Mouse (Mus musculus): ENCODE measurements at regions not wholly inside any gene's neighbourhood (a gene's known extent, or its start where the extent isn't known, plus 50 kb on each side); places are given as distances from the start of the nearest gene placed in this dataset.

GRCm38 (mm10) chr3:66690906-66691522 lies 290.2 kb upstream of the Rsrc1 start:
- dilution Hi-C loops (cut with MboI; ENCODE audit: extremely low pct_ligation_motif_present, extremely low pct_unique_long_range_greater_than_20kb, low sequenced_read_pairs): no loop called here
- no peak overlapping the region for H3K4me2 ChIP-seq (ENCODE audit: insufficient read depth, low read depth, poor library complexity, severe bottlenecking)
- no peaks in the 10 kb centered on the region for H3K9me3 ChIP-seq (replicated peaks; ENCODE audit: low read length)
- no peak overlapping the region for H3K27ac ChIP-seq (ENCODE audit: insufficient read depth, low read depth)
- H3K9ac ChIP-seq (ENCODE audit: insufficient read depth, low read depth): no peak overlapping the region
- DNase-seq (ENCODE audit: extremely low read depth): peak; percentile 18
- H3K4me1 ChIP-seq (ENCODE audit: control insufficient read depth in 1 of 2, insufficient read depth in 2 of 2): peaks cover 0 to 8% of the 10 kb centered on the region in 2 experiments; a peak in 1 of 4 replicates
- TF ChIP-seq USF2 (conservative IDR thresholded peaks at IDR 0.05; ENCODE audit: low read depth, low read length): no peak
- TF ChIP-seq SIN3A (IDR thresholded peaks at IDR 0.05; ENCODE audit: low read length): no peak
- TF ChIP-seq CHD2 (IDR thresholded peaks at IDR 0.05; ENCODE audit: low read length): no peak
- TF ChIP-seq JUND (conservative IDR thresholded peaks at IDR 0.05; ENCODE audit: low read depth, low read length): no peak
- no peak for TF ChIP-seq SMC3 (IDR thresholded peaks at IDR 0.05; ENCODE audit: low read depth, low read length)
- no peak for TF ChIP-seq NELFE (IDR thresholded peaks at IDR 0.05; ENCODE audit: low read depth, low read length)
- no peak for TF ChIP-seq TBP (conservative IDR thresholded peaks at IDR 0.05; ENCODE audit: low read depth, low read length)
- no peak for TF ChIP-seq TCF12 (IDR thresholded peaks at IDR 0.05; ENCODE audit: low read depth, low read length)
- no peak for TF ChIP-seq NRF1 (IDR thresholded peaks at IDR 0.05; ENCODE audit: low read depth, low read length)
- no peak for TF ChIP-seq ELF1 (IDR thresholded peaks at IDR 0.05; ENCODE audit: low read depth, low read length)
- no peak for TF ChIP-seq BHLHE40 (IDR thresholded peaks at IDR 0.05; ENCODE audit: low read depth, low read length)
- no peaks in the 10 kb centered on the region for H3K27me3 ChIP-seq (replicated peaks)
- H3K36me3 ChIP-seq (replicated peaks in 1 of 2; ENCODE audit: control insufficient read depth in 1 of 2, insufficient read depth in 1 of 2, low read length in 1 of 2): no peaks in the 10 kb centered on the region
- no peak overlapping the region for H3K4me3 ChIP-seq (replicated peaks in 1 of 3; ENCODE audit: low read depth in 2 of 3, low read length in 2 of 3, poor library complexity in 1 of 3)
- in situ Hi-C loops (cut with MboI; ENCODE audit: low pct_ligation_motif_present, low pct_unique_long_range_greater_than_20kb, low sequenced_read_pairs): no loop called here
- H3K79me2 ChIP-seq (replicated peaks; ENCODE audit: control insufficient read depth, extremely low read depth, insufficient read depth, poor library complexity, severe bottlenecking): no peaks in the 10 kb centered on the region

DNA sequence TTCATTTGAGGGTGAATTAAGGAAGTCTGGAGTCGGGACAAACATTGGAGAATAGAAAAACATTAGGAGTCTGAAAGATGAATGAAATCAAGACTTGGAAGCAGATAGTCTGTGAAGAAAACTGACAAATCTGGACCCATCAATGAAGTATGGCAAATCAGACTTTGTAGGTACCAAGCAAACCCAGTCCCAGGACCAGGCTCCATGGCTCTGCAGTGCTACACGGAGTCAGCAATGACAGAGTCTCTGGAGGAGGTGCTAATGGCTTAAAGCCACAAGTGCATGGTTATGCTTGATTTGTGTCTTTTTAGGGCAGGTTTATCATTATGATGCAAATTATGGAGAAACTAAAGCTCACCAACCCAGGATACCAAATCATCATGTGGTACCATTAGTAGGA lies 286.1 kb upstream of the Rsrc1 start:
- H3K27me3 ChIP-seq (replicated peaks): no peaks in the 10 kb centered on the region
- in situ Hi-C loops (cut with MboI; ENCODE audit: low pct_ligation_motif_present, low pct_unique_long_range_greater_than_20kb, low sequenced_read_pairs) (no loop called here), dilution Hi-C loops (cut with MboI; ENCODE audit: extremely low pct_ligation_motif_present, extremely low pct_unique_long_range_greater_than_20kb, low sequenced_read_pairs) (no loop called here)
- H3K4me2 ChIP-seq (ENCODE audit: insufficient read depth, low read depth, poor library complexity, severe bottlenecking): no peak overlapping the region
- no peak overlapping the region for H3K27ac ChIP-seq (ENCODE audit: insufficient read depth, low read depth)
- DNase-seq (ENCODE audit: extremely low read depth): no peak
- H3K79me2 ChIP-seq (replicated peaks; ENCODE audit: control insufficient read depth, extremely low read depth, insufficient read depth, poor library complexity, severe bottlenecking): no peaks in the 10 kb centered on the region
- H3K4me3 ChIP-seq (replicated peaks in 1 of 3; ENCODE audit: low read depth in 2 of 3, low read length in 2 of 3, poor library complexity in 1 of 3): no peak overlapping the region
- H3K9me3 ChIP-seq (replicated peaks; ENCODE audit: low read length): no peaks in the 10 kb centered on the region
- TF ChIP-seq TCF12 (IDR thresholded peaks at IDR 0.05; ENCODE audit: low read depth, low read length): no peak
- no peak for TF ChIP-seq BHLHE40 (IDR thresholded peaks at IDR 0.05; ENCODE audit: low read depth, low read length)
- TF ChIP-seq GABPA (IDR thresholded peaks at IDR 0.05; ENCODE audit: insufficient replicate concordance, low read depth, low read length): no peak
- no peak overlapping the region for H3K9ac ChIP-seq (ENCODE audit: insufficient read depth, low read depth)
- no peaks in the 10 kb centered on the region for H3K36me3 ChIP-seq (replicated peaks in 1 of 2; ENCODE audit: control insufficient read depth in 1 of 2, insufficient read depth in 1 of 2, low read length in 1 of 2)
- peaks cover 0 to 5% of the 10 kb centered on the region in 2 experiments; a peak in 1 of 4 replicates for H3K4me1 ChIP-seq (ENCODE audit: control insufficient read depth in 1 of 2, insufficient read depth in 2 of 2)

GRCm38 (mm10) chr3:66695661-66696253 lies 285.4 kb upstream of the Rsrc1 start:
- Histone ChIP-seq H3K4me1 (ENCODE audit: control insufficient read depth in 1 of 2, insufficient read depth in 2 of 2) (peaks cover 0 to 4% of the 10 kb centered on the region in 2 experiments; a peak in 1 of 4 replicates), H3K79me2 (replicated peaks; ENCODE audit: control insufficient read depth, extremely low read depth, insufficient read depth, poor library complexity, severe bottlenecking) (no peaks in the 10 kb centered on the region), H3K4me2 (ENCODE audit: insufficient read depth, low read depth, poor library complexity, severe bottlenecking) (no peak overlapping the region), H3K27ac (ENCODE audit: insufficient read depth, low read depth) (no peak overlapping the region), H3K4me3 (replicated peaks in 1 of 3; ENCODE audit: low read depth in 2 of 3, low read length in 2 of 3, poor library complexity in 1 of 3) (no peak overlapping the region), H3K36me3 (replicated peaks in 1 of 2; ENCODE audit: control insufficient read depth in 1 of 2, insufficient read depth in 1 of 2, low read length in 1 of 2) (no peaks in the 10 kb centered on the region), H3K9ac (ENCODE audit: insufficient read depth, low read depth) (no peak overlapping the region), H3K9me3 (replicated peaks; ENCODE audit: low read length) (no peaks in the 10 kb centered on the region), H3K27me3 (replicated peaks) (no peaks in the 10 kb centered on the region)
- dilution Hi-C loops (cut with MboI; ENCODE audit: extremely low pct_ligation_motif_present, extremely low pct_unique_long_range_greater_than_20kb, low sequenced_read_pairs) (no loop called here), in situ Hi-C loops (cut with MboI; ENCODE audit: low pct_ligation_motif_present, low pct_unique_long_range_greater_than_20kb, low sequenced_read_pairs) (no loop called here)
- no peak for DNase-seq (ENCODE audit: extremely low read depth)
- TF ChIP-seq E2F4 (IDR thresholded peaks at IDR 0.05; ENCODE audit: insufficient replicate concordance, low read depth, low read length) (no peak), GABPA (IDR thresholded peaks at IDR 0.05; ENCODE audit: insufficient replicate concordance, low read depth, low read length) (no peak), MAX (IDR thresholded peaks at IDR 0.05; ENCODE audit: low read length) (no peak), TBP (conservative IDR thresholded peaks at IDR 0.05; ENCODE audit: low read depth, low read length) (no peak), CHD1 (IDR thresholded peaks at IDR 0.05; ENCODE audit: low read depth, low read length) (no peak), RCOR1 (conservative IDR thresholded peaks at IDR 0.05; ENCODE audit: low read depth, low read length) (no peak), JUN (IDR thresholded peaks at IDR 0.05; ENCODE audit: insufficient read depth, low read depth, low read length) (no peak), SIN3A (IDR thresholded peaks at IDR 0.05; ENCODE audit: low read length) (no peak), USF1 (IDR thresholded peaks at IDR 0.05; ENCODE audit: low read depth, low read length) (no peak), ELF1 (IDR thresholded peaks at IDR 0.05; ENCODE audit: low read depth, low read length) (no peak), ETS1 (conservative IDR thresholded peaks at IDR 0.05; ENCODE audit: low read depth, low read length) (no peak), TCF12 (IDR thresholded peaks at IDR 0.05; ENCODE audit: low read depth, low read length) (no peak), NELFE (IDR thresholded peaks at IDR 0.05; ENCODE audit: low read depth, low read length) (no peak), HCFC1 (IDR thresholded peaks at IDR 0.05; ENCODE audit: low read depth, low read length) (no peak), NRF1 (IDR thresholded peaks at IDR 0.05; ENCODE audit: low read depth, low read length) (no peak), MAFK (IDR thresholded peaks at IDR 0.05; ENCODE audit: insufficient replicate concordance, low read length) (no peak), EP300 (IDR thresholded peaks at IDR 0.05; ENCODE audit: low read length) (no peak), KAT2A (IDR thresholded peaks at IDR 0.05; ENCODE audit: insufficient replicate concordance, low read length) (no peak)
